Mouse (Mus musculus) testis, adult 2 months (tissue): ENCODE data around the gene BC061237. TPM values are rescaled to one million over a fixed set of nuclear protein-coding genes. Genes with fewer than 3 reads are reported as not detected.
"Not testable (repeated sequence)": the region's sequence is repeated elsewhere in the genome, so short reads cannot be mapped to it uniquely, and the experiment has no call there.

Experiments used
- H3K27ac ChIP-seq: fragments of 200-500 bp; 2 replicates; pipeline ENCODE4 v1.5.1; 2012; ENCODE audit warnings: low read depth, low read length; ENCODE audit not compliant: control insufficient read depth, insufficient read depth
- H3K27me3 ChIP-seq: fragments of 200-500 bp; 2 replicates; pipeline ENCODE4 v1.6.1; 2012; ENCODE audit warnings: mild to moderate bottlenecking, low read length, moderate library complexity; ENCODE audit not compliant: control insufficient read depth, insufficient read depth
- H3K36me3 ChIP-seq: fragments of 200-500 bp; 2 replicates; pipeline ENCODE4 v1.6.1; 2012; ENCODE audit warnings: mild to moderate bottlenecking, low read length; ENCODE audit not compliant: control insufficient read depth, insufficient read depth
- H3K4me1 ChIP-seq: fragments of 200-500 bp; 2 replicates; pipeline ENCODE4 v1.6.1; 2012; ENCODE audit warnings: low read length; ENCODE audit not compliant: control insufficient read depth, insufficient read depth
- H3K4me3 ChIP-seq: fragments of 200-500 bp; 2 replicates; pipeline ENCODE4 v1.5.1; 2012; ENCODE audit warnings: low read depth, mild to moderate bottlenecking, low read length, moderate library complexity, mixed read lengths; ENCODE audit not compliant: control insufficient read depth
- polyA plus RNA-seq: library from polyadenylated mRNA; depleted of rRNA; stranded (reverse); fragments of >200 nt; gene quantifications from 2 replicates; pipeline ENCODE4 v1.2.3, GENCODE M21; 2012; rRNA removed

BC061237 gene
- polyA plus RNA-seq, result 17.0 and 21.5 TPM in 2 replicates

DNA sequence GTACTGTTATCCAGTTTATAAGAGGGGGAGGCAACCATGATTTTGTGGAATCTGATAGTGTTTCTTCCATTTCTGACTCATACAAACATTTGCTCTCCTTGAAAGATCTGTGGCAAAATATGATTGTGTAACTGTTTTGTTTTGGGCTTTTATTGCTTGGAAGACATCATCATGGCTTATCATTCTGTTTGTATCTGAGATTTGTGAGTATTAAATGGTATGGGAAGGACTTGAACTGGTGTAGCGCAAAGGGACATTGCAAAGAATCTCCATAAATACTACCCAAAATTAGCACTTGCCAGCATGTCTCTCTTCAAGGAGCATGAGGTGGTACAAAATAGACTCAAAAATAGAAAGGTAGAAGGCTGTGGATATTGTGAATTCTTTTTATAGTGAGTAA, at the start of gene BC061237:
Gene BC061237, plus strand, starts transcription at position 301 of the 400 bp plus-strand sequence.
- H3K4me1 ChIP-seq, H3K36me3 ChIP-seq, H3K27ac ChIP-seq, H3K27me3 ChIP-seq, H3K4me3 ChIP-seq: not testable (repeated sequence)

DNA sequence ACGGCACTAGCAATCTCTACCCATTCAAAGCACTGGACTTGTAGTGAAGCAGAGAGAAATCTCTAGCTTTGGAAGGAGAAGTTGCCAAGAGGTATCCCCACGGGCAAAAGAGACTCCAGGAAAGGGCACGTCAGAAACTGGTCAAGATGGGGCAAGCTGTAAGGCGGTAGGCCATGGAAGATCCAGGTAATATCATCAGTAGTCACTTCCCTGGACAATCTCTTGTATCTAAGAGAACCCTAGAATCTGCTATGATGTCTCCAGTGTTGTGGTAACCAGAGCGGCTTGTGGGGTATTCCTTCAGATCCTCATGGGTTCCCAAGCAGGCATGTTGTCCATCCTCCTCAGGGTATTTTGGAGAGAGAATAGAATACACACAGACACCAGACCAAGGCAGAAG, 25.7 kb downstream of the BC061237 start, which contains the start of gene Gm17093:
Gene Gm17093, plus strand, starts transcription at position 301 of the 400 bp plus-strand sequence.
- H3K36me3 ChIP-seq, H3K27me3 ChIP-seq, H3K4me1 ChIP-seq, H3K4me3 ChIP-seq, H3K27ac ChIP-seq: not testable (repeated sequence)

DNA sequence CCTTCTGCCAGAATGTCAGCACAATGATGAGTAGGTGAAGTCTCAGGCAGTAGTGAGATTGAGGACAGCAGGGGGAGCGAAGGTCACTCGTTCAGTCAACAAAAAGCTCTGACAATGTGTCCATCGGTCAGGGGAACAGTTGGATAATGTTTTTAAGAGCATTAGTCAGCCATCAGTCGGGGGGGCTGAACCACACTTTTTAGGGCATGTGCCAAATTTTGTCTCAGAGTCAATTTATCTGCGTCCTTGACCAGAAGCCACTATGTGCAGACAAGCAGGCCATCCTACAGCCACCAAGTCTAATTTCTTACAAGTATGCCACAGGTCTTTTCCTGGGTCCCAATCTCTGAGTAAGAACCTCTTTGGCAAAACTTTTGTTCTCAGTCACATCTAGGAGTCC, 55.7 kb downstream of the BC061237 start:
- H3K4me3 ChIP-seq, H3K36me3 ChIP-seq, H3K27ac ChIP-seq, H3K27me3 ChIP-seq, H3K4me1 ChIP-seq: not testable (repeated sequence)

Other genes with a start within 250 kb of the BC061237 start
- 3.3 TPM in 2 replicates for gene Gm8220, start 206.9 kb upstream of the BC061237 start, polyA plus RNA-seq
- gene Gm5930, start 153.9 kb upstream of the BC061237 start, polyA plus RNA-seq, result 2.2 and 3.0 TPM in 2 replicates
- gene Gm8229, start 127.1 kb upstream of the BC061237 start, polyA plus RNA-seq, result 1.2 and 1.7 TPM in 2 replicates
- gene Gm3371, start 81.8 kb upstream of the BC061237 start, polyA plus RNA-seq, result 1.5 and 1.6 TPM in 2 replicates
- gene Gm8232, start 58.8 kb upstream of the BC061237 start, polyA plus RNA-seq, result 1.2 and 1.8 TPM in 2 replicates
- gene Gm17093, start 25.8 kb downstream of the BC061237 start, polyA plus RNA-seq, result not detected in 2 replicates
- gene Gm8247, start 90.7 kb downstream of the BC061237 start, polyA plus RNA-seq, result 1.1 and 1.7 TPM in 2 replicates
- 6.0 and 7.1 TPM in 2 replicates for gene Gm5624, start 135.5 kb downstream of the BC061237 start, polyA plus RNA-seq
- 2.2 and 2.6 TPM in 2 replicates for gene Gm8257, start 214.0 kb downstream of the BC061237 start, polyA plus RNA-seq